Mouse (Mus musculus): Measurements from ENCODE around the gene Slc25a20. TPM values are rescaled to one million over a fixed set of nuclear protein-coding genes. Genes with fewer than 3 reads are reported as not detected.

Gene Slc25a20
- 10 to 100 TPM; 24.0 to 25.3 TPM for total RNA-seq (2023)

DNA sequence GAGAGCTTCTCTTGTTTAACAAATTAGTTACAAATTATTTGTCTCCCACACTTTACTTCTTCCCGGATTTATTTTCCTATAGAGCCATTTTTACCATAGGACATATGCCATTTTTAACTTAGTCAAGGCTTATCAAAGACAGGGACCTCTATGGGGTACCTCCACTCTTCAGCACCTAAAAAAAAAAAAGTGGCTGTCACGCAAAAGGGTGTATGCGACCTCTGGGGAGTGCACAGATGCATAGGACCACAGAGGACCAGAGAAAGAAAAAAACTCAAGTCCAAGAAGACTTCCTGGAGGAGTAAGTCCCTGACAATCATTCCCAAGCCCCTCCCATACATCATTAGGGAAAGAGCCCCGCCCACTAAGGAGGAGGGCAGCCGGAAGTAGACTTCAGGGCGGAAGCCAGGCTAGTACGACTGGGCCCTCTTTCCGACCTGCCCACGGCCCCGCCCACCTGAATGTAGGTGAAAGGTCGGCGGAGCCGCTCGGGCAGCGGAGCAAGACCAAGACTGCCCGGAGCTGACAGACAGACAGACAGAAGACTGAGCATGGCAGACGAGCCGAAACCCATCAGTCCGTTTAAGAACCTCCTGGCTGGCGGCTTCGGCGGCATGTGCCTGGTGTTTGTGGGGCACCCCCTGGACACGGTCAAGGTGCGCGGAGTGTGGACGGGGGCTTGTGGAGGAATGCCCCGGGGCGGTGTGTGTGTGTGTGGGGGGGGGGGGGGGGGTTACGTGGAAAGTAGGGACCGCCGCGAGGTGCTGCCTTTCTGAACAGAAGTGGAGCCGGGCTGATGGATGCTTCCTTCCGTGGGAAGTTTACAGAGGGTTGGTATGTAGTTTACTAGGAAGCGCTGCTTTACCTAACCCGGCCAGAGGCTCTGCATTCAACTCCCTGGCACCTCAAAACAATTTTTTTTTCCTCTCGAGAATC is at the start of gene Slc25a20:
Slc25a20 (plus strand) TSS at position 412 of the 936 bp plus-strand sequence.

DNA sequence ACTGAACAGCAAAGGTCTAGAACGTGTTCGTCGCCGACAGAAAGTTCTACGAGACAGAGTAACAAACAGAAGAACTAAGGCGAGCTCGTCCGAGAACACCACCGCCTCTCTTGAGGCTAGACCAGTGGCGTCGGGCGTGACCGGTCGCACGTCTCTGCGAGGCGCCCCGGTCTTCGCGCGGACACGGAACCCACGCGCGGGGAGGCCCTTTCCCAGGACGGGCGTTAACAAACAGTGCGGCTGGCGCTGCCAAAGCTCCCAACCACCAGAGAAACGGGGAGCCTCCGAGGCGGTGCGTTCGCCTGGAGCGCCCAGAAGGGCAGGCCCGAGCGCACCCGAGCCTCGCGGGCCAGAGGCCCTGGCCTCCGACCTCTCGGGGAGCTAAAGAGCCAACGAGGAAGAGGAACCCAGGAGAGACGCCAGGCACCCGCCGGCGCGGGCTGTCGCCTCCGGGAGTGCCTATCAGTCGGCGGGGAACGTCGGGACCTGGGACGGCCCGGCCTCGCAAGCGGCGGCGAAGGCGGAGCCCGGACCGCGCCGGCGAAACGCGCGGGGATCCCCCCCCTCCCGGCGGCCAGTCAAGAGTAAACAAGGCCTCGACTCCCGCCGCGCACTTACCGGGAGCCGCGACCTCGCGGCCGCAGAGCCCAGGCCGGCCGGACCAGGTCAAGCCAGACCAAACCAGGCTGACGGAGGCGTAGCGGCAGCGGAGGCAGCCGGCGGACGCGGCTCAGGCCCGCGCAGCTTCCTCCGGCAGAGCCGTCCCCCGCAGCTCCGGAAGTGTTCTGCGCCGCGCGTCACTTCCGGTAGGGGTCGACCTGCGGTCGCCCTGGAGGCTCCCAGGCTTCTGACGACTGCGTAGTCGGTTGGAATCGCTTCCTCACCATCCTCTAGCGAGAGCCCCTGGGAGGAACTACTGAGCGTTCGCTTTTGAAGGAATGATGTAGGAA is 13.0 kb upstream of the Slc25a20 start, which contains the start of gene Arih2:
Arih2 (minus strand) TSS at position 776 of the 950 bp plus-strand sequence.

DNA sequence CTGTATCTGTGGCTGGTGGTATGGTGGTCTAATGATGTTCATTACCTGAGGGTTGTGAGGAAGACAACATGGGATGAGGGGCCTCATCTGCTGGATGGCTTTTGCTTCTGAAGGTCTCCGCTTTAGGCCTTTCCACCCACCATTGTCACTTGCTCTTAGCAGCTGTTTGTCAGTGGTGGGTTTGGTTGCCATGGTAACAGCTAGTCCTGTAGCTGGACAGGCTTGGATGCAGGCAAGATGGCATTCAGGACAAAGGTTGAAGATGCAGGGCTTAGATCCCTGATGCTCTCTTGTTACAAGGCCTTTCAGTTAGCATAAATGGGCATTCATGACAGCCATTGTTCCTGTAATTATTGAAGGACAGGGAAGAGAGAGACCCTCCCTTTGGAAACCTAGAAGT is 27.2 kb downstream of the Slc25a20 start, which contains the start of gene Prkar2a:
Prkar2a (plus strand) TSS at position 209 of the 400 bp plus-strand sequence.

Other genes with a start within 250 kb of the Slc25a20 start
- gene Ccdc36, start 233.6 kb upstream of the Slc25a20 start, total RNA-seq (2023), result under 1 TPM in 1 of 2 experiments, not detected in 1; 0.18 TPM
- not detected for gene BC048562, start 225.6 kb upstream of the Slc25a20 start, total RNA-seq (2023)
- 10 to 100 TPM; 13.1 to 17.5 TPM for gene Ccdc71, start 201.6 kb upstream of the Slc25a20 start, total RNA-seq (2023)
- gene Klhdc8b, start 200.5 kb upstream of the Slc25a20 start, total RNA-seq (2023), result 1 to 10 TPM in 1 of 2 experiments, under 1 TPM in 1; 0.87 to 2.2 TPM
- 1 to 10 TPM in 1 of 2 experiments, under 1 TPM in 1; 0.29 to 1.7 TPM for gene Lamb2, start 182.4 kb upstream of the Slc25a20 start, total RNA-seq (2023)
- gene Usp19, start 171.5 kb upstream of the Slc25a20 start, total RNA-seq (2023), result 100 to 1,000 TPM; 192 to 195 TPM
- 100 to 1,000 TPM; 128 to 134 TPM for gene Qars, start 154.4 kb upstream of the Slc25a20 start, total RNA-seq (2023)
- 10 to 100 TPM; 92.7 to 95.2 TPM for gene Qrich1, start 145.3 kb upstream of the Slc25a20 start, total RNA-seq (2023)
- 10 to 100 TPM; 80.5 to 82.7 TPM for gene Impdh2, start 101.8 kb upstream of the Slc25a20 start, total RNA-seq (2023)
- 10 to 100 TPM; 16.4 to 23.6 TPM for gene Ndufaf3, start 94.7 kb upstream of the Slc25a20 start, total RNA-seq (2023)
- 10 to 100 TPM; 22.1 to 24.5 TPM for gene Dalrd3, start 92.2 kb upstream of the Slc25a20 start, total RNA-seq (2023)
- 1 to 10 TPM; 5.1 to 5.3 TPM for gene Wdr6, start 83.3 kb upstream of the Slc25a20 start, total RNA-seq (2023)
- under 1 TPM; 0.31 to 0.73 TPM for gene P4htm, start 64.4 kb upstream of the Slc25a20 start, total RNA-seq (2023)
- gene Arih2, start 12.7 kb upstream of the Slc25a20 start, total RNA-seq (2023), result 100 to 1,000 TPM; 103 to 104 TPM
- gene Prkar2a, start 27.2 kb downstream of the Slc25a20 start, total RNA-seq (2023), result 10 to 100 TPM; 12.7 to 16.7 TPM
- gene Ip6k2, start 121.7 kb downstream of the Slc25a20 start, total RNA-seq (2023), result 10 to 100 TPM; 37.4 to 37.5 TPM
- 10 to 100 TPM in 1 of 2 experiments, 1 to 10 TPM in 1; 8.0 to 11.6 TPM for gene Nckipsd, start 146.3 kb downstream of the Slc25a20 start, total RNA-seq (2023)
- gene Celsr3, start 164.2 kb downstream of the Slc25a20 start, total RNA-seq (2023), result 10 to 100 TPM; 62.0 to 66.3 TPM
- 10 to 100 TPM in 1 of 2 experiments, 1 to 10 TPM in 1; 7.8 to 10.0 TPM for gene Slc26a6, start 191.2 kb downstream of the Slc25a20 start, total RNA-seq (2023)